Mouse (Mus musculus) brain, embryonic 14.5 days (tissue): ENCODE results near the gene Mtcl1. TPM values are rescaled to one million over a fixed set of nuclear protein-coding genes. Genes with fewer than 3 reads are reported as not detected.

Experiments used
- DNase-seq: peaks from one replicate; pipeline ENCODE4 v3.0.0-alpha.2; 2011; ENCODE audit warnings: low read depth
- CTCF ChIP-seq: fragments of 200-500 bp; IDR thresholded peaks from 2 replicates; pipeline ENCODE4 v1.5.1; 2012; ENCODE audit warnings: inconsistent platforms, mild to moderate bottlenecking, moderate library complexity, borderline replicate concordance; ENCODE audit not compliant: insufficient read depth, insufficient read length; ENCODE audit errors: extremely low read depth
- POLR2A ChIP-seq: fragments of 200-500 bp; IDR thresholded peaks from 2 replicates; pipeline ENCODE4 v1.6.1; 2012; ENCODE audit warnings: mild to moderate bottlenecking, inconsistent platforms, borderline replicate concordance; ENCODE audit not compliant: poor library complexity, insufficient read depth, insufficient read length, severe bottlenecking; ENCODE audit errors: extremely low read depth
- polyA plus RNA-seq: library from polyadenylated mRNA; depleted of rRNA; stranded (reverse); fragments of >200 nt; gene quantifications from 2 replicates; pipeline ENCODE4 v1.2.3, GENCODE M21; 2012

The Mtcl1 gene
- polyA plus RNA-seq, 1 experiment: 34.8 TPM

GRCm38 (mm10) chr17:66479813-66480490 is 30.4 kb upstream of the Mtcl1 start:
- no peak for TF ChIP-seq POLR2A
- no peak for TF ChIP-seq CTCF
- peak; percentile 92 for DNase-seq

GRCm38 (mm10) chr17:66479311-66479710 is 29.8 kb upstream of the Mtcl1 start:
- TF ChIP-seq CTCF (no peak), POLR2A (peak; percentile 41; the same call in 1 of the 2 replicates)
- peak; percentile 95 for DNase-seq

- TF ChIP-seq CTCF (no peak), POLR2A (no peak)
- DNase-seq: no peak
These were observed 23.7 kb upstream of the Mtcl1 start for GRCm38 (mm10) chr17:66473205-66473604.

- no peak for DNase-seq
- TF ChIP-seq POLR2A (no peak), CTCF (no peak)
These were observed 22.2 kb upstream of the Mtcl1 start for GRCm38 (mm10) chr17:66471775-66472174.

GRCm38 (mm10) chr17:66471252-66471651 is 21.7 kb upstream of the Mtcl1 start:
- DNase-seq: no peak
- TF ChIP-seq POLR2A (no peak), CTCF (no peak)

GRCm38 (mm10) chr17:66470020-66470419 is 20.5 kb upstream of the Mtcl1 start:
- peak; percentile 48 for DNase-seq
- no peak for TF ChIP-seq POLR2A
- no peak for TF ChIP-seq CTCF

GRCm38 (mm10) chr17:66457278-66457677 is 7.7 kb upstream of the Mtcl1 start:
- DNase-seq: no peak
- TF ChIP-seq POLR2A (no peak), CTCF (no peak)

GRCm38 (mm10) chr17:66451143-66451542 is 1.6 kb upstream of the Mtcl1 start:
- TF ChIP-seq CTCF: peak; percentile 95
- no peak for TF ChIP-seq POLR2A
- peak; percentile 95 for DNase-seq

- no peak for TF ChIP-seq CTCF
- no peak for TF ChIP-seq POLR2A
- no peak for DNase-seq
These were observed 1.0 kb upstream of the Mtcl1 start for GRCm38 (mm10) chr17:66450526-66451070.

GRCm38 (mm10) chr17:66448421-66449405 is 837 bp downstream of the Mtcl1 start:
- peak; percentile 53 for DNase-seq
- TF ChIP-seq CTCF: peak; percentile 28; the same call in 1 of the 2 replicates
- no peak for TF ChIP-seq POLR2A

GRCm38 (mm10) chr17:66447978-66448377 is 1.6 kb downstream of the Mtcl1 start:
- TF ChIP-seq POLR2A (no peak), CTCF (no peak)
- no peak for DNase-seq
